Comparison of ENCODE assay signal across 17 mouse cellular contexts in genomic region chr9:48044826-48045225, GRCm38 (mm10).
DNase-seq lines count a peak whose midpoint lies in the region.
"Had no signal": no experiment of that assay in that cellular context is flagged by ENCODE, and none has a peak within 500 bp of the region (broad histone marks: within the 10 kb centered on the region; RNA-seq: fewer than 3 reads in every experiment).

No protein-coding gene starts in this region.

- H3K27me3 ChIP-seq in hindbrain, embryonic 10.5 days (ENCODE audit: insufficient read depth, poor library complexity, severe bottlenecking): no peaks in the 10 kb centered on the region
- H3K27me3 ChIP-seq: embryonic facial prominence, embryonic 12.5 days; forebrain, embryonic 13.5 days; forebrain, embryonic 15.5 days had no signal

- H3K27ac ChIP-seq in hindbrain, embryonic 10.5 days: no peak overlapping the region
- H3K27ac ChIP-seq: embryonic facial prominence, embryonic 10.5 days; embryonic facial prominence, embryonic 12.5 days; forebrain, embryonic 13.5 days; forebrain, embryonic 15.5 days had no signal

- H3K36me3 ChIP-seq in hindbrain, embryonic 10.5 days: no peaks in the 10 kb centered on the region
- H3K36me3 ChIP-seq: embryonic facial prominence, embryonic 10.5 days; embryonic facial prominence, embryonic 12.5 days; forebrain, embryonic 15.5 days had no signal

- H3K4me1 ChIP-seq in hindbrain, embryonic 10.5 days (replicated peaks): no peaks in the 10 kb centered on the region
- H3K4me1 ChIP-seq: embryonic facial prominence, embryonic 10.5 days; embryonic facial prominence, embryonic 12.5 days; forebrain, embryonic 15.5 days had no signal

- H3K4me3 ChIP-seq in hindbrain, embryonic 10.5 days: no peak overlapping the region
- H3K4me3 ChIP-seq: embryonic facial prominence, embryonic 10.5 days; embryonic facial prominence, embryonic 12.5 days; forebrain, embryonic 13.5 days; forebrain, embryonic 15.5 days had no signal

- DNase-seq in adrenal gland, adult 2 months: peak; percentile 52
- no peak for DNase-seq in adrenal gland, adult 8-10 months
- peak; percentile 34 for DNase-seq in heart, adult 11 months
- DNase-seq in heart, postnatal 36 days: no peak
- peak; percentile 45 for DNase-seq in adrenal gland, postnatal 25 days
- DNase-seq in hindbrain, embryonic 10.5 days (ENCODE audit: low spot score): no peak
- no peak for DNase-seq in gastrocnemius, postnatal 36 days
- DNase-seq: cerebellum, adult 11-12 months; cerebellum, adult 2 months; cerebellum, adult 9-10 months; cerebellum, postnatal 10 days; cerebellum, postnatal 25 days; forebrain, postnatal 0 days had no signal

- intact Hi-C loops in heart, postnatal 36 days (cut with DNase I): no loop called here
- intact Hi-C loops in gastrocnemius, postnatal 36 days (cut with DNase I): no loop called here

- H3K9me3 ChIP-seq in hindbrain, embryonic 10.5 days: no peaks in the 10 kb centered on the region
- H3K9me3 ChIP-seq: embryonic facial prominence, embryonic 10.5 days; embryonic facial prominence, embryonic 12.5 days; forebrain, embryonic 13.5 days; forebrain, embryonic 15.5 days had no signal

Comparison
In these comparisons a context has a peak if more than half of its experiments do, and no peak if none do; other contexts are left out.
1. DNase-seq: peak in adrenal gland, adult 2 months (single experiment), heart, adult 11 months (single experiment) and adrenal gland, postnatal 25 days (single experiment); none in adrenal gland, adult 8-10 months (single experiment), heart, postnatal 36 days (0 of 2), hindbrain, embryonic 10.5 days (single experiment) and gastrocnemius, postnatal 36 days (0 of 2).